Mouse (Mus musculus) gonadal fat pad, adult 2 months (tissue): Measurements from ENCODE around the gene Nacc1. TPM values are rescaled to one million over a fixed set of nuclear protein-coding genes. Genes with fewer than 3 reads are reported as not detected.
"Not testable (repeated sequence)": the region's sequence is repeated elsewhere in the genome, so short reads cannot be mapped to it uniquely, and the experiment has no call there.

Source experiments
- DNase-seq: peaks from one replicate; pipeline ENCODE4 v3.0.0-alpha.2; 2012; ENCODE audit warnings: low read depth
- polyA plus RNA-seq: library from polyadenylated mRNA; depleted of rRNA; stranded (reverse); fragments of >200 nt; gene quantifications from 2 replicates; pipeline ENCODE4 v1.2.3, GENCODE M21; 2012

Nacc1 gene
- polyA plus RNA-seq, 1 experiment = 95.8 TPM

DNA sequence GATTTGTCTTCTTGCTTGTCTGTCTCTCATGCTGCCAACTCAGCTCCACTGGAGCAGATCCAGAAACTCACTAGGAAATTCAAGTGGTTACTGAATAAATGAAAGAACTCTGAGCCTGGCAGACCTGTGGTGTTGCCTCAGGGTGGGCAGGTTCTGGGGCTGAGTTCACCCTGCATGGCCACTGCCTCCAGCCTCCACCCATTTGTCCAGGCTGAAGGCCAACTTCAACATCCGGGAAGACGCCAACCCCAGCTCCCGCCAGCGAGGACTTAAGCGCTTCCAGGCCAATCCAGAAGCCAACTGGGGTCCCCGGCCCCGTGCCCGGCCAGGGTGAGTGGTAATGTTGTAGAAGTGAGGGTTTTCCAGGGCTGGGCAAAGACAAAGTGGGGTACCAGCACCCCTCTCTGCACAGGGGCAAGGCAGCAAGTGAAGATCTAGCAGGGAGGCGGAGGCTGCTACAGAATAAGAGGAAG is 11.3 kb upstream of the Nacc1 start:
- DNase-seq = no peak

DNA sequence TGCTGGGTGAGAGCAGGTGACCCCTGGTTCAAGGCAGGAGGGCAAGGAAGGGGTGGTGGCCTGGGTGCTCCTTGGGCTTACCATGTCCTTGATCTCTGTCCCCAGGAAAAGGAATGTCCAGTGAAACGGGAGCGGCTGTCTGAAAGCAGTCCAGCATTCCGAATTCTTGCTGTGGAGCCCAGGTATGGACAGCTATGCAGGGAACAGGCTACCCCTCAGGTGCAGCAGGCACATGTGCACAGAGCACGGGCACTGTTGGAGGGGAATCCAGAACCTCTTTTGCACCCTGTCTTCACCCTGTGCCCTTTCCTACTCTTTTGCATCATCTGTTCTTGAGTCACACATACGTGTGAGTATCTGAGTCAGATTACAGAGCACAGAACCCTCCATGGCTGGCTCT is 10.6 kb upstream of the Nacc1 start:
- DNase-seq = no peak

DNA sequence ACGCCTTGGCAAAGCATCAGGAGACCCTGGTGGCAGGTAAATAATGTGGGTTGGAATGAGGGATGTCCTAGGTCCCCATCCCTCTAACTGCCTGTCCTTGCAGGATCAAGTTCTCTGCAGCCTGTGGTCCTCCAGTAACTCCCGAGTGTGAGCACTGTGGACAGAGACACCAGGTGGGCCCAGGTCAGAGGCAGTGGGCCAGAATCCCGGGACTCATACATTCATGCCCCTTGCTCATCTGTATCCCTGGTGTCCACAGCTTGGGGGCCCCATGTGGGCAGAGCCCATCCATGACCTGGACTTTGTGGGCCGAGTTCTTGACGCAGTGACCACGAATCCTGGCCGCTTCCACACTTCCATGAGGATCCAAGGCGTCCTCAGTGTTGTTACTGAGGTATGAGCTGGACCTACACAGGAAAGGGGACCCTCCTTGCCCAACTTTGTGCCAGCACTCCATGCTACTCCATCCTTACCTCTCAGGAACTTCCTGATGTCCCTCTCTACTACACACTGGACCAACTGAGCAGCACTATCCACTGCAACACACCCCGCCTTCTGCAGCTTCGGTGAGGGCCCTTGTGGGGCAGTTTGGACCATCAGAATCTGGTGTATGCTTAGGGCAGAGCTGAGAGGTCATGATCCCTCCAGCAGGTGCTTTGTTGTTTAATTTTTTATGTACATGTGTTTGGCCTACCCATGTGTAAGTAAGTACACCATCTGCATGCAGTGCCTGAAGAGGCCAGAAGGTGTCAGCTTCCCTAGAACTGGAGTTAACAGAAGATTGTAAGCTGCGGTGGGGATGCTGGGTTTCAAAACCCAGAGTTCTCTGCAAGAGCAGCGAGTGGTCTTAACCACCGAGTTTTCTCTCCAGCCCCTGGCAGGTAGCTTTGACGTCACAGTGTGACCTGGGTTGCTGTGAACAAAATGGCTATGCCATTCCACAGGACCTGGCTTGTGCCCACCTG is 9.8 kb upstream of the Nacc1 start:
- DNase-seq = no peak

DNA sequence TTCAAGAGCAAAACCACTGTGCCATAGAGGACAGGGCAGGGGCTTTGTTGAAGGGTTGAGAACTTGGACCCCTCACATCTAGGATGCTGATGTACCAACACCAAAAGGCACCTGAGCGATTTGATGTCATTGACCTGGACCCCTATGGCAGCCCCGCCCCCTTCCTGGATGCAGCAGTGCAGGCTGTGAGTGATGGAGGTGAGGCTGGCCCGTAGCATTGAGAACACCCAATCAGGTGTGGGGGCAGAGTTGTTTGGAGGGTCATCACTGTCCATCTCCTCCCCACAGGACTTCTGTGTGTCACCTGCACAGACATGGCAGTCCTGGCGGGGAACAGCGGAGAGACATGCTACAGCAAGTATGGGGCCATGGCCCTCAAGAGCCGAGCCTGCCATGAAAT is 7.5 kb upstream of the Nacc1 start:
- DNase-seq = no peak

DNA sequence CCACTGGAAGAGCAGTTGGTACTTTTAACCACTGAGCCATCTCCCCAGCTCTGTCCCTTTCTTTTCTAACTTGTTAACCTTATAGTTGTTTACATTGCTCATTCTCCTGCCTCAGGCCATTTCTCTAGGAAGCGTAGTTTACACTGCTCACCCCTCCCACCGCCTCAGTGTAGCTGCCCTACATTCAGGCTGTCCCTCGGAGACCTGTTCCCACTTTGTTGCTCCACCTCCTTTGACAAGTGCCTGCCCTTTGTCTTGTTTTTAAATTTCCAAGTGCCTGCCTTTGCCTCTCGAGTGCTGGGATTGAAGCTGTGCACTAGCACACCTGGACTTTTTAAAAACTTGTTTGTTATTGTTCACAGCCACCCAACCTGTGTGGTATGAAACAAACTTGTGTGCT is 5.7 kb upstream of the Nacc1 start:
- no peak for DNase-seq

DNA sequence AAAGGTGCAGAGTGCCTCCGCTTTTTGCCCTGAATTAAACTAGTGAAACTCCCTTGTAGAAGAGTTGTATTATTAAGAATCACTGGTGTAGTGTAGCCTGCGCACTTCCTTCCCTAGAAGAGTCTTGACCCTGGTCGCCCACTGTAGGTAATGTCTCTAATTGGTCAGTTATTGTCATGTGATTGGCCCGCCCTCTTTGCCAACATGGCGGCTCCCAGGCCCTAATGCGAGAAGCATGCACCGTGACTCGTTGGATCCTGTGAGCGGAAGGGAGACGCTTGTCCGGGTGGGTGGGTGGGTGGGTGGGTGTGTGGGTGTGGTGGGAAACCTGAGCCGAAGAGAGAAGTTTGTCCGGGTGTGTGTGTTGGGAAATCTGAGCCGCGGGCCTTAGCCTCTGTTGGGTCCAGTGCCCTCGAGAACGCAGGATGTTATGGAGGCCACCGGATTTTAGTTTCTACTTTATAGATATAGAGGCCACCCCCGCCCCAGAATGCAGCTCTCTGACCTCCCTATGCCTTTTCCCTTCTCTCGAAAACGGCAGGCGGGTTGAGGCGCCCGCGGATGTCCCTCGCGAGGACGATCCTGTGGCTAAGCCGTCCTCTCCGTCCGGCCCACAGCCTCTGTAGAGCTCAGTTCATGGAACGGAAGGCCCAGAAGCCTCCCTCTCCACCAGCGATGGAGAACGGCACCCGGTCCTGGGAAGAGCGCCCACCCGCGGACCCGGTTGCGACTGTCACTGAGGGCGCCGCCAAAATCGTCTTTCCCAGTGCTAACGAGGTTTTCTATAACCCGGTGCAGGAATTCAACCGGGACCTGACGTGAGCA is 1.6 kb upstream of the Nacc1 start:
- no peak for DNase-seq

DNA sequence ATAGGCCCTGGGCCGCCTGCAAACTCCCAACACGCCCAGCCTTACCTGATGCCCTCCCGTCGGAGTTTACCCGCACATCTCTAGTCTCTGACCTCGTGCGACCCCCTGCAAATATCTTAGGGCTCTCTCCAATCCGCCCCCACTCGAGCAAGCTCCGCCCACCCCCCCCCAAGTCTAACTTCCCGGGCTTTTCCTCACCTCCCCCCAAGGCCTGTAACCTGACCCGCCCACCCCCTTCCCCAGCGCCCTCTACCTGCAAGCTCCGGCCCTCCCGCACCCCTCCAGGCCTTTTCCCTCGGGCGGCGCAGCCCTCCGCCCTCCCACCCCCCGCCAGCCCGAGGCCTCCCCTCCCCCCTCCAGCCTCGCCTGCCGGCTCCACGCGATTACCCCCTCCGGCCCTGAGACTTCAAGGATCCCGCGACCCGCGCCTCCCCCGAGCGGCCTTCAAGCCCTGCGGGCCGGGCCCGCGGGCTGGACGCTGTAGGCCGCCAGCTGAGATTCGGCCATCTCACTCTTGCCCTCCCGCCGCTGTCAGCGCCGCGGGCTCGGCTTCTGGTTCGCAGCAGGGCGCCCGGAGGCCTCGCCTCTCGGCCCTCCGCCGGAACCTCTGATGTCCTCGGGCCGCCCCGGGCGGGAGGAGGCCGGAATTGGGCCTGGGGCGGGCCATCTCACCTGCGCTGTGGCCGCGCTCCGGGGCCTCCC is 508 bp downstream of the Nacc1 start:
- no peak for DNase-seq

DNA sequence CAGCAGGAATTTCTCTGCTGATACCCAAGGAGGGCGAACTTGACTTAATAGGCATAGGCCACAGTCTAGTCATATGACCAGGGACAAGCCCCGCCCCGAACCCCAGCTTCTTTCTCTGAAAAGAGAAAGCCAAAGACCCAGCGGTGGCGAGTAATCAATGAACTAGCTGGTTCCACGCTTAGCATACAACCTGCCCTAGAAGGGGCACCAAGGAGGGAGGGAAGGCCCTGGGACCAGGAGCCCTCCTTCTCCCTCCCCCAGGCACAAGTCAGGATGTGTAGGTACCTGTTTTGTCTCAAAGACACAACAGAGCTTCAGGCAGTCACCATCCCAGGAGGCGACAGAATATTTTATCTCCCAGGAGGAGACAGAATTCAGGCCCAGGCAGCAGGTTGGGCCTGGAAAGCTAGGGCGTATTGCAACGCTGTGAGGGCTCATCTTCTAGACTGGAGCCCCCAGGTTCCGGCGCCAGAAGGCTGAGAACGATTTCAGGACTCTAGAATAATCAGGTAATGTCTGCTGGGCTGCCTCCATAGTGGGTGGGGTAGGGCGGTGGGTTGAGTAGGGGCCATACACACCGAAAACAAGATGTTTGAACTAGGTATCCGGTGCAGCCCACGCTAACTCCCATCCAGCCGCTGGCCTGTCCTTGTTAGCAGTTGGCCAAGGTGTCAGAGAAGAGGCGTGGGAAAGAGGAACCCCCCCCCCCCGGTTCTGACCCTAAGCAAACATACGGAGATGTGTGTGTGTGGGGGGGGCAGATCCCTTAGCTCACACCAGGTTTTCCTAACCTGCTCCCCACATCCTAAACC is 1.3 kb downstream of the Nacc1 start, which contains the start of gene Trmt1:
Gene Trmt1 (plus strand): TSS at position 117 of the 812 bp plus-strand sequence.
- no peak for DNase-seq

DNA sequence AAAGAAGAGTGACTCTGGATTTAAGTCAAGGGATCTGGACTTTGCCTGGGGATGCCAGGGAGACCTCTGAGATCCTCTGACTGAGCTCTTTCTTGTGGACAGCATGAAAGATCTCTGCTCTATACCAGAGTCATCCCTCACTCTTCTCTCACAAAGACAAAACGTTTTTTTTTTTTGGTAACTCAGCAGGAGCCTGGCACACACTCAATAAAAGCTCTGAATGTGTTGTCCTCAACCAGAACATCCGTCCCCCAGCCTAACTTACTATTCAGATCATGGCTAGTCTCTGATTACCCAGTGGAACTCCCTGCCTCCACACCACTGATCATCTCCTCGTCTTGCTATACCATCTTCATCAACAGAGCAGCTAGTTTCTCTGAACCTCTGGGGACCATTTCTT is 3.1 kb downstream of the Nacc1 start:
- DNase-seq = no peak

DNA sequence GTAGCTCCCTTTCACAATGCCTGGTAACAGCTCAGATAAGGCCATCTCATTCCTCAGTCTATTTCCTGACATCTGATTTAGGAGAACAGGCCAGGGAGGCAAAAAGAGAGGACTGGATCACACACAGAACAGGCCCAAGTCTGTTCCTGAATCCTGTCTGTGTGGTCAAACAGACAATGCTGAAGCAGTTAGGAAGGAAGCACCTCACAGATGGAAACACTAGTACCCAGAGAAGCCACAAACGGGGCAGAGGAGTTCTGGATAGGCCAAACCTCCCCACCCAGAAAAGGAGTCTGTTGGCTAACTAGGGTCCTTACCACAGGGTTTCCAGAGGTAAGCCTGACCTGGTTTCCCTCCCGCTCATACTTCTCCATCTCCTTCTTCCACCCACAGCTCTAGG is 5.4 kb downstream of the Nacc1 start:
- DNase-seq = no peak

DNA sequence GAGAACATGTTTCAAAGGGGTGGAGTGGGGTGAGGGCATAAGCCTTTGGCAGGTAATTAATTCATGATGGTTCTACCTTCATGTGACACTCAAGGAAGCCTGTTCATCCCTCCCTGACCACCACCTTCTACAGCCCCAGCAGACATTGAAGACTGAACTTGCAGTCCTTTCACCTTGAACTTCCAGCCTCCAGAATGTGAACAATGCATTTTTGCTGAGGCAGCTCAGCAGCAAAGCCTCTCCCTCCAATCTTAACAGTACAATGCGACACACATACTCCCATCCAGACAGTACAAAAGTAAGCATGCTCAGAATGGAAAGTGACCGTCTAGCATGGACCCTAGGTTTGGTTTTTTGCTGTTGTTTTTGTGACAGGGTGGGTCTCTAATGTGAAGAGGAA is 6.2 kb downstream of the Nacc1 start:
- DNase-seq = no peak

DNA sequence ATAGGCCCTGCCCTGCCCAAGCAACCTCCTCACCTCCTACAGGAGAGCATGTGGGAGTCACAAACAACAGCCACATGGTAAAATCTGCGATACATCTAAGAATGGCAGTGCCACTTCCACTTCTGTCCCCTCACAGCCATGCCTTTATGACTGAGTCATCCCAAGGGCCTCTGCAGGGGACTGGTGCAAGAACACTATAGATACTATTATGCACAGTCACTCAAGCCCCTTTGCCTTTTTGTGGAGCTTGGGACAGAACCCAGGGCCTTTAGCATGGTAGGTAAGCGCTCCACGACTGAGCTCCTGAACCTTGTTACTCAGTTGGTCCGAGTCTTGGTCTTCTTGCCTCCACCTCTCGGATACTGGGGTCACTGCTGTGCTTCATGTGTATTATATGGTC is 10.4 kb downstream of the Nacc1 start:
- no peak for DNase-seq

DNA sequence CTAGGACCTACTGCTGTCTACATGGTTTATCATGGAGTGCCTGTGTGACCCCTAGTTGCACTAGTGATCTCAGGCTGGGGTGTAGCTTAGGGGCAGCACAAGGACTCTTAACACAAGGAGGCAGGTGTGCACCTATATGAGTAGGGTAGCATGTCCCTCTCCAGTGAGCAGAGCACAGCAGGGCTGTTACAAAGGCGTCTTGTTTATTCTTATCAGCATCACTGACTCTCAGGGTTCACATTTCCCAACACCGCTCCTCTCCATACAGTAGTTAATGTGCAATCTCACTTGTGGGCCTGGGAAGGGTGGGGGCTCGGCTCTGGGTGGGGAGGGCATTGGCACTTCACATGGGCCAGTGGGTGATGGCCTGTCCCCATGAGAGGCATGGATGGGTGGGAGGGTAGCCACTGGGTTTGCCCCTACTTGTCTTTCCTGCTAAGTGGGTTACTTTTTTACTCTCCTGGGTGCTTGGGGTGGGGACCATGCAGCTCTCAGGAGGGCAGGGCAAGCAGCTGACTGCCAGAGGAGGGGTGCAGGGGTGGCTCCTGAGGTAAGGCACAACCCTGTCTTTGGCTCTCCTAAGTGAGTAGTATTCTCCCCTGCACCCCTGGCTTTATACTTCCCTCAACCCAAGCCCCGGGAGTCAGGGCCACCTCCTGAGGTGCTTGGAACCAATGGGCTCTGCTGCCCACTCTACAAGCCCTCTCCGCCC is 17.2 kb downstream of the Nacc1 start:
- not testable (repeated sequence) for DNase-seq

DNA sequence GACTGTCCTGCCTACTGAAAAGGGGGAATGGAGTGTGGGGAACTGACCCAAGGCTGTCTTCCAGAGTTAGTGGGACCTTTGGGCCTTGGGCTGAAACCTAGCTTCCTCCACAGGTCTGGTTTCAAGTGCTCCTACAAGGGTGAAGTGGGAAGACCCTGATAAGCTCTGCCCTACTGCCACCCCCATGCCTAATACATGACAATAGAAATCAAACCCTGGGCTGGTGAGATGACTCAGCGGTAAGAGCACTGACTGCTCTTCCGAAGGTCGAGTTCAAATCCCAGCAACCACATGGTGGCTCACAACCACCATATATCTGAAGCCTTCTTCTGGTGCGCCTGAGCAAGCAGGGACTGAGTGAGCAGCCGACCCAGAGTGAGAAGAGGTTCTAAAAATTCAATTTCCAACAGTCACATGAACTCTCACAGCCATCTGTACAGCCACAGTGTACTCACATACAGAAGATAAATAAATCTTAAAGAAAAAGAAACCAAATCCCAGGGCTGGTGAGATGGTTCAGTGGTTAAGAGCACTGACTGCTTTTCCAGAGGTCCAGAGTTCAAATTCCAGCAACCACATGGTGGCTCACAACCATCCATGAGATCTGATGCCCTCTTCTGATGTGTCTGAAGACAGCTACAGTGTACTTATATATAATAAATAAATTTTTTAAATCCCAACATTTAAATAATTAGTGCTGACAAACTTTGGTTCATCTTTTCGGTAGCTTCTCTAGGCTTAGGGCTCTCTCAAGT is 18.8 kb downstream of the Nacc1 start:
- DNase-seq = no peak

DNA sequence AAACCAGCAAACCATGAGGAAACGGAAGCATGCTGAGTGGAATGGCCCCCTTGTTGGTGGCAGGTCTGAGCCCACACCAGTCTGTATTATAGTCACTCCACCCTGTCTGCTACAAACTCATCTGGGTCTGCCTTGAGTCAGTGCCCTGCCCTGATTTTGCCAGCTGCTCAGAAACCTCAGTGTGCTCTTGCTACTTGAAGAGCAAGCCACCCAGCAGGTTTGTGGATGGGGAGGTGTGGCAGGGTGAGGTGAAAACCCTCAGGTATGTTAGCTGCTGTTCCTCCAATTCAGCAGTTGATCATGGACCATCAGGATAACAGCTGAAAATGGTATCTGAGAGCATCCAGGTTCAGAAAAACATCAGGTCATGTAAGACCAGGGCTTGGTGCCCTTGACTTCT is 19.6 kb downstream of the Nacc1 start:
- DNase-seq = no peak

DNA sequence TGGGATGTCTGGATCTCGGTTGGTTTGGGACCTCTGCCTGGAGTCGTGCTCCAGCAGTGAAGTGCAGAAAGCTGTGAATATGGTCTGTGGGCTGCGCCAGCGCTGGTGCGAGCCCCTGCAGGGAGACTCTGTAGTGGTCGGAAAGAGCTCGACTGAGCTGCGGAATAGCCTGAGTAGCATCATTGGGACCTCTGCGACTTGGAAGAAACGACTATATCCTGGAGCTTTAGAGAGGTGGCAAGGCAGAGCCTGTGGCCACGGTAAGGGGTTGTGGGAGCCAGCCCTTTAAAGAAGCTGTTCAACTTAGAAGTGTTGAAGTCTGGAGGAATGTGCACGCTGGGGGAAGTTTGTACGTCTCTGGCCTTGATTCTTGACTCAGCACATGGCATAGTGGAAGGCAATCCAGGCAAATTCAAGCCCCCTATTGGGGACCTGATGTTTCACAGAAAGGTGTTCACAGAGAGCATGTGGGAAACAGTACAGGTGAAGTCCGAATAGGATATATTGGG is 22.2 kb downstream of the Nacc1 start:
- no peak for DNase-seq

DNA sequence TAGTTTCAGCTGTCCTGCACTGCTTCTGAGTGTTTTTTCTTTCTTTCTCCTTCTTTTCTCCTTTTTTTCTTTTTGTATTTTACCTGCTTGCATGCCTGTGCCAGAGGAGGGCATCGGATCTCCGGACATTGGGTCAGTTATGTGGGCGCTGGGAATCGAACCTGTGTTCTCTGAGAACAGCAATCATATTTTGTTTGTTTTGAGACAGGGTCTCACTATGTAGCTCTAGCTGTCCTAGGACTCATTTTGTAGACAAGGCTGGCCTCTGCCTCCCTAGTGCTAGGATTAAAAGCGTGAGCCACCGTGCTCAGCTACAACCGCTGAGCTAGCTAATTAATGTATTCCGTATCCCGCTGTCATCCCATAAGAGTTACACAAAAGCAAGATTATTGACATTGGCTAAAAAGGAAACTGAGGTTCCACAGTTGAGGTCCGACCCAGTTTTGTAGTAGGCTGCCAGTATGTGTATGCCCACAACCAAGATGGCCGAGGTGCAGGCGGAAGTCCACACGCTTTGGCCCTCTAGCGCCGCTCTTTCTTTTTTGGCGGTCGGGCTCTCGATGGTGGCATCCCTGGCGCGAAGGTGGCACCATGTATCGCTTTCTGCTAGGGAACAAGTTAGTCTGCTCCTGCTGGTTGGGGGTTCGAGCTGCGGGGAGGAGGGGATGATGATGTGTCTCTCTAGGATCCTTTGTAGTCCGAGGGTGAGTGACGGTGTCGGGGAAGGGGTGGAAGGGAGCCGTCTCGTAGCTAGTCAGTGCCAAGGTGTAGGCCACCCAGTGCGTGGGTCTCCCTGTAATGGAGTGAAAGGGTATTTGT is 22.9 kb downstream of the Nacc1 start:
- DNase-seq = no peak

DNA sequence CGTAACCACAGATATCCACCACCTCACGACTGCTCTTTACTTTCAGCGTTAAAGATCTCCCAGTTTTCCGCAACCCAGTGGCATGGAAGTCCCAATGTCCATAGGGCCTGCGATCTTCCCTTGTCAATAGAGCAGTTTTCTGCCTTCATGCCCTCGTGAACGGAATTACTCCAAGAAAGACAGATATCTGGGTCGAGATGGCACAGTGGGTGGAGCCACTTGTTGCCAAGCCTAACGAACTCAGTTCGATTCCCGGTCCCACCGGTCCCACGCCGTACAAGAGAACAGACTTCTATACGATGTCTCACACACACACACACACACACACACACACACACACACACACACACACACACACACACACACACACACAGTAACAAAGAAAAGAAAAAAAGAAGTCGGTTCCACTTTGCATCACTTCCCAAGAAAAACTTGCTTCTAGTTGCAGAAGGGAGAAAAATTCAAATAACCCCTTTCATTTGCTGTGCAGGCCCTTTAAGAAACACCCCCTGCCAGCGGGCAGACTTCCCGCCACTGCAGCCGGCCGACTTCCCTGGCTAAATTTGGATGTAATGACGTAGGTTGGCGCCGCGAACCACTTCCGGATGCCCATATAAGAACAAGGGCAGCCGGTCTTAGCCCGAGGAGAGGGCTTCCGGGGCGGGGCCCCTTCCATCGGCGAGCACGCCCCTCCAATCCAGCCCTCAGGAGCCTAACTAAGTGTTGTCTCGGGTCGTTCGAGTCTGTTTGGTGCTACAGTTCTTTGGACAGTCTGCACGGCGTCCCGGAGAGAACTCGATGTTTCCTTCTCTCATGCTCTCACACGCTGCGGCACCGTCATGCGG is 24.0 kb downstream of the Nacc1 start:
- no peak for DNase-seq
